8 mouse cellular contexts compared by ENCODE assay signal in genomic region chr5:35893805-35894260, GRCm38 (mm10). TPM values are rescaled to one million over a fixed set of nuclear protein-coding genes. Genes with fewer than 3 reads are reported as not detected.
A peak's percentile ranks its signal among the peaks of the same experiment; 100 is the strongest.
DNase-seq lines count a peak whose midpoint lies in the region; ATAC-seq and TF ChIP-seq lines count a peak whose summit lies in the region.

No protein-coding gene starts in this region.

- peak overlapping the region; percentile 83 for H3K4me2 ChIP-seq in hindbrain, embryonic 13.5 days

- H3K4me1 ChIP-seq in hindbrain, embryonic 13.5 days (replicated peaks), result peaks cover 51% of the 10 kb centered on the region

- no peak for DNase-seq in Patski (ENCODE audit: low read depth, low spot score)
- DNase-seq in cerebellum, postnatal 10 days, result peak; percentile 83 to 84
- peak; percentile 63 for DNase-seq in gastrocnemius, adult 18-20 months (ENCODE audit: low spot score)
- peak; percentile 60 to 66 for DNase-seq in left cerebral cortex, adult 2 months (ENCODE audit: extremely low spot score in 1 of 2, low spot score in 2 of 2)
- DNase-seq in lung, postnatal 36 days, result peak; percentile 81
- peak; percentile 62 for DNase-seq in retina, embryonic 14.5 days (ENCODE audit: low spot score)
- DNase-seq in urinary bladder, adult 2 months (ENCODE audit: low spot score), result peak; percentile 59

- H3K27me3 ChIP-seq in Patski, result no peaks in the 10 kb centered on the region
- no peaks in the 10 kb centered on the region for H3K27me3 ChIP-seq in hindbrain, embryonic 13.5 days

- peak overlapping the region; percentile 92 for H3K27ac ChIP-seq in hindbrain, embryonic 13.5 days
- peak overlapping the region; percentile 89 for H3K27ac ChIP-seq in left cerebral cortex, adult 2 months

- peak overlapping the region; percentile 97 for H3K4me3 ChIP-seq in hindbrain, embryonic 13.5 days
- peak overlapping the region; percentile 84 for H3K4me3 ChIP-seq in left cerebral cortex, adult 2 months

- intact Hi-C loops in left cerebral cortex, adult 2 months (cut with DNase I), result loop anchor here (1.0 kb wide), 1 partner anchor 78 kb away; no protein-coding TSS in a partner anchor

- ATAC-seq in Patski, result peak; percentile 45
- peak; percentile 50 for ATAC-seq in hindbrain, embryonic 13.5 days (ENCODE audit: low FRiP score)

- under 1% methylated on average over 21 of the region's 21 CpGs for WGBS in hindbrain, embryonic 13.5 days

- no peak for TF ChIP-seq CTCF in Patski (IDR thresholded peaks at IDR 0.05)
- peak; percentile 59 for TF ChIP-seq CTCF in left cerebral cortex, adult 2 months (IDR thresholded peaks at IDR 0.05)

- H3K9ac ChIP-seq in hindbrain, embryonic 13.5 days, result peak overlapping the region; percentile 99

- CTCF ChIA-PET in Patski (lab: Charles Lee), result interaction anchor here (2.8 to 12.4 kb wide), 2 partner anchors 11 to 79 kb away, joined by 15 to 125 read pairs; no protein-coding TSS in a partner anchor

- H3K9me3 ChIP-seq in hindbrain, embryonic 13.5 days, result no peaks in the 10 kb centered on the region

- in situ Hi-C loops in Patski (cut with MboI; ENCODE audit: low pct_unique_long_range_greater_than_20kb), result loop anchor here (10.0 kb wide), 1 partner anchor 51 kb away; no protein-coding TSS in a partner anchor

- no peaks in the 10 kb centered on the region for H3K36me3 ChIP-seq in hindbrain, embryonic 13.5 days

- POLR2A ChIA-PET in Patski (lab: Charles Lee), result interaction anchor here (0.6 to 1.4 kb wide), 4 partner anchors 10 to 54 kb away, joined by 3 to 8 read pairs (median 4); no protein-coding TSS in a partner anchor

RNA-seq across cellular contexts. Expression of gene Afap1, which starts 0.7 kb away (rescaled TPM):
- 65.9 TPM for polyA plus RNA-seq in Patski (2021)
- 1 to 10 TPM; 5.8 to 7.8 TPM for total RNA-seq in gastrocnemius, adult 18-20 months (2021)
- polyA plus RNA-seq in hindbrain, embryonic 13.5 days (2015; fragmentation: Nextera tagmentation; extraction: Ambion mirVana), result 82.8 and 86.5 TPM in 2 replicates
- 10 to 100 TPM; 28.8 to 31.5 TPM for total RNA-seq in left cerebral cortex, adult 2 months (2021)
- polyA plus RNA-seq in urinary bladder, adult 2 months (2012; rRNA removed), result 18.4 and 26.7 TPM in 2 replicates
